Mouse (Mus musculus) stomach, embryonic 16.5 days (tissue): ENCODE results near the gene Gsdmc3. TPM values are rescaled to one million over a fixed set of nuclear protein-coding genes. Genes with fewer than 3 reads are reported as not detected.
"Not testable (repeated sequence)": the region's sequence is repeated elsewhere in the genome, so short reads cannot be mapped to it uniquely, and the experiment has no call there.

Experiments
- ATAC-seq: fragments of 200-750 bp; cut with Nextera tagmentation; 2 replicates; pipeline ENCODE4 v1.8.0; 2017; ENCODE audit warnings: moderate number of reproducible peaks, moderate TSS enrichment; ENCODE audit not compliant: insufficient read depth, low FRiP score
- H3K27ac ChIP-seq: fragments of 300-500 bp; sonication (generic); 2 replicates; pipeline ENCODE4 v1.5.1; 2014; ENCODE audit warnings: low read length
- H3K27me3 ChIP-seq: fragments of 300-500 bp; sonication (generic); 2 replicates; pipeline ENCODE4 v1.6.1; 2014; ENCODE audit warnings: low read length, control low read depth, mixed read lengths; ENCODE audit not compliant: control insufficient read depth, insufficient read depth
- H3K36me3 ChIP-seq: fragments of 300-500 bp; sonication (generic); 2 replicates; pipeline ENCODE4 v1.6.1; 2014; ENCODE audit warnings: low read length; ENCODE audit not compliant: control insufficient read depth, insufficient read depth
- H3K4me1 ChIP-seq: fragments of 300-500 bp; sonication (generic); 2 replicates; pipeline ENCODE4 v1.6.1; 2014; ENCODE audit warnings: low read length, control low read depth, mixed read lengths; ENCODE audit not compliant: control insufficient read depth, insufficient read depth
- H3K4me2 ChIP-seq: fragments of 300-500 bp; sonication (generic); 2 replicates; pipeline ENCODE4 v1.6.1; 2014; ENCODE audit warnings: low read depth, low read length, mixed read lengths
- H3K4me3 ChIP-seq: fragments of 300-500 bp; sonication (generic); replicated peaks from 2 replicates; pipeline ENCODE4 v1.5.1; 2014; ENCODE audit warnings: mild to moderate bottlenecking, low read length
- H3K9ac ChIP-seq: fragments of 300-500 bp; sonication (generic); 2 replicates; pipeline ENCODE4 v1.6.1; 2014; ENCODE audit warnings: low read length
- H3K9me3 ChIP-seq: fragments of 300-500 bp; sonication (generic); replicated peaks from 2 replicates; pipeline ENCODE4 v1.6.1; 2016; ENCODE audit warnings: low read length, control low read depth; ENCODE audit not compliant: control insufficient read depth
- WGBS: fragments of 180-500 bp; shearing (Covaris S2); extraction: QIAGEN DNeasy Blood & Tissue Kit; methylation state at CpG from one replicate; pipeline ENCODE4 v1.1.7; 2014; 5-methylcytosine and 5-hydroxymethylcytosine counted together
- polyA plus RNA-seq: library from polyadenylated mRNA; unstranded; fragments of >200 nt; fragmentation: Nextera tagmentation; extraction: Ambion mirVana; gene quantifications from 2 replicates; pipeline ENCODE4 v1.2.1, GENCODE M21; 2015

The Gsdmc3 gene
- polyA plus RNA-seq, result 9.0 and 13.6 TPM in 2 replicates

DNA sequence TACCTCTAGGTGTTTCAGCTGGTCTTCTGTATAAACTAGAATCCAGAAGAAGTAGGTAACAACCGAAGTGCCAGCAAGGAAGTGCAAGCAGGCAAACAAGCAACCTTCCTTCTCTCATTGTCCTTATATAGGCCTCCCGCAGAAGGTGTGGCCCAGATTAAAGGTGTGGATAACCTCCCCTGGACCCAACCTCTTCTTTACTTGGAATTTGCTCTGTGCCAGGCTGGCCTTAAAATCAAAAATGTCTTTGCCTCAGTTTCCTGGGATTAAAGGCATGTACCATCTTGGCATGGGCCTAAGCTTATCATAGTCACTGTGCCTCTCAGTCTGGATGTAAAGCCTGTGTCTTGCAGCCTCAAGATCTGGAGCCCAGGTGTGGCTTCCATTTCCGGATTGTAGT is at the start of gene Gsdmc3:
TSS of gene Gsdmc3 (minus strand) at position 101 of the 400 bp plus-strand sequence.
- ATAC-seq, result not testable (repeated sequence)

DNA sequence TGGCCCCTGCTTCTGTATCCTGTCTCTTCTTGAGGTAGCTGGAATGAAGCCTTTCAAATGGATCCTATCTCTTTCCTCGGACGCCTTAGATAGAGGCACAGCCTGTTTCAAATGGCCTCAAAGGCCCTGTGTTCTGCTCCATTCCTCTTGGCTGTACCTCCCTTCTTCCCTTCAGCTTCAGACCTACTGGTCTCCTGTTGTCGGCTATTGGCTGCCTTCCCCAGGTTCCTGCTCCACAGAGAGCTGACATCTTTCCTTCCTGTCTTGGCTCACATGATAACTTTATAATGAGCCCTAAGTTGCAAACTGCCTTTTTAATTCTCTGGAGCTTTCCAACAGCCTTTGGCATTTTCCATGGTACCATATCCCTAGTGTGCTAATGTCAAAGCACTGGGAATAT is 47.8 kb upstream of the Gsdmc3 start:
- ATAC-seq, result no peak
- H3K36me3 ChIP-seq, result peaks cover 7% of the 10 kb centered on the region; the same call in 1 of the 2 replicates
- no peak overlapping the region for H3K27ac ChIP-seq
- H3K4me1 ChIP-seq, result no peaks in the 10 kb centered on the region
- no peak overlapping the region for H3K9ac ChIP-seq
- H3K4me3 ChIP-seq, result no peak overlapping the region
- no peaks in the 10 kb centered on the region for H3K27me3 ChIP-seq
- H3K9me3 ChIP-seq, result no peaks in the 10 kb centered on the region
- H3K4me2 ChIP-seq, result no peak overlapping the region
- 84% methylated on average over 3 of the region's 3 CpGs for WGBS

More for the DNA sequence above, at the start of gene Gsdmc3:
- not testable (repeated sequence) for H3K27ac ChIP-seq, H3K4me1 ChIP-seq, H3K9ac ChIP-seq, H3K36me3 ChIP-seq, H3K27me3 ChIP-seq, H3K4me3 ChIP-seq, H3K9me3 ChIP-seq, H3K4me2 ChIP-seq
- WGBS, result 87% methylated on average over 1 of the region's 3 CpGs

GRCm38 (mm10) chr15:63924484-63924883 is 46.1 kb upstream of the Gsdmc3 start:
- 82% methylated on average over 1 of the region's 1 CpGs for WGBS
- ATAC-seq, result no peak
- H3K36me3 ChIP-seq, result no peaks in the 10 kb centered on the region

GRCm38 (mm10) chr15:63921618-63922017 is 43.3 kb upstream of the Gsdmc3 start:
- not testable (repeated sequence) for H3K27ac ChIP-seq, H3K36me3 ChIP-seq, H3K4me2 ChIP-seq, ATAC-seq, H3K4me3 ChIP-seq, H3K4me1 ChIP-seq, H3K9me3 ChIP-seq, H3K9ac ChIP-seq, H3K27me3 ChIP-seq
- 44% methylated on average over 2 of the region's 5 CpGs for WGBS

More at GRCm38 (mm10) chr15:63924484-63924883, 46.1 kb upstream of the Gsdmc3 start:
- Histone ChIP-seq H3K9me3 (no peaks in the 10 kb centered on the region), H3K27ac (no peak overlapping the region), H3K4me3 (no peak overlapping the region), H3K9ac (no peak overlapping the region), H3K27me3 (no peaks in the 10 kb centered on the region), H3K4me2 (no peak overlapping the region), H3K4me1 (no peaks in the 10 kb centered on the region)

- not testable (repeated sequence) for H3K9ac ChIP-seq, H3K9me3 ChIP-seq, ATAC-seq, H3K27me3 ChIP-seq, H3K36me3 ChIP-seq, H3K4me2 ChIP-seq, H3K4me3 ChIP-seq, H3K4me1 ChIP-seq, H3K27ac ChIP-seq
- WGBS, result 72% methylated on average over 1 of the region's 2 CpGs
Observed at GRCm38 (mm10) chr15:63919728-63920127, 41.4 kb upstream of the Gsdmc3 start.

DNA sequence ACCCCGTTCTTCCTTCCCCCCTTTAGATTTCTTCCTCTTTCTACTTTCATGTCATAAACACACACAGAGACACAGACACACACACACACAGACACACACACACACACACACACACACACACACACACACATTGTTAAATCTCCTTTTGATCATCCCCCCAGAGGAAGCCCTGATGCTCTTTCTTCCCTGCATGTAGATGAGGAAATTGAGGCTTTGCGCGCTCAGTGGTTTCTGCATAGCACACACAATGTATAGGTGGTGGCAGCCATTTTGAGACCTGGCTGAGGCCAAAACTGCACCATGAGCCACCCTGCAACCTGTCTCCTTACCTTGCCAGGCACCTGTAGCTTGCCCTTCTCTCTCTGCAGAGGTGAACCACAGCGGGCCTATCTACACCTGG is 38.2 kb upstream of the Gsdmc3 start:
- not testable (repeated sequence) for H3K4me1 ChIP-seq, ATAC-seq, H3K27me3 ChIP-seq, H3K9me3 ChIP-seq, H3K4me2 ChIP-seq, H3K27ac ChIP-seq, H3K36me3 ChIP-seq, H3K9ac ChIP-seq, H3K4me3 ChIP-seq
- 85% methylated on average over 3 of the region's 4 CpGs for WGBS

DNA sequence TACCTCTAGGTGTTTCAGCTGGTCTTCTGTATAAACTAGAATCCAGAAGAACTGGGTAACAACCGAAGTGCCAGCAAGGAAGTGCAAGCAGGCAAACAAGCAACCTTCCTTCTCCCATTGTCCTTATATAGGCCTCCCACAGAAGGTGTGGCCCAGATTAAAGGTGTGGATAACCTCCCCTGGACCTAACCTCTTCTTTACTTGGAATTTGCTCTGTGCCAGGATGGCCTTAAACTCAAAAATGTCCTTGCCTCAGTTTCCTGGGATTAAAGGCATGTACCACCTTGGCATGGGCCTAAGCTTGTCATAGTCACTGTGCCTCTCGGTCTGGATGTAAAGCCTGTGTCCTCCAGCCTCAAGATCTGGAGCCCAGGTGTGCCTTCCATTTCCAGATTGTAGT is 33.8 kb upstream of the Gsdmc3 start, which contains the start of gene Gsdmc4:
TSS of gene Gsdmc4 (minus strand) at position 101 of the 400 bp plus-strand sequence.
- not testable (repeated sequence) for H3K4me3 ChIP-seq, H3K4me2 ChIP-seq, H3K27me3 ChIP-seq, H3K9ac ChIP-seq, H3K27ac ChIP-seq, H3K36me3 ChIP-seq, ATAC-seq, H3K4me1 ChIP-seq, H3K9me3 ChIP-seq
- 74% methylated on average over 2 of the region's 2 CpGs for WGBS

GRCm38 (mm10) chr15:63909896-63910295 is 31.5 kb upstream of the Gsdmc3 start:
- H3K4me1 ChIP-seq, H3K9ac ChIP-seq, H3K4me2 ChIP-seq, H3K36me3 ChIP-seq, ATAC-seq, H3K27ac ChIP-seq, H3K4me3 ChIP-seq, H3K27me3 ChIP-seq, H3K9me3 ChIP-seq: not testable (repeated sequence)

DNA sequence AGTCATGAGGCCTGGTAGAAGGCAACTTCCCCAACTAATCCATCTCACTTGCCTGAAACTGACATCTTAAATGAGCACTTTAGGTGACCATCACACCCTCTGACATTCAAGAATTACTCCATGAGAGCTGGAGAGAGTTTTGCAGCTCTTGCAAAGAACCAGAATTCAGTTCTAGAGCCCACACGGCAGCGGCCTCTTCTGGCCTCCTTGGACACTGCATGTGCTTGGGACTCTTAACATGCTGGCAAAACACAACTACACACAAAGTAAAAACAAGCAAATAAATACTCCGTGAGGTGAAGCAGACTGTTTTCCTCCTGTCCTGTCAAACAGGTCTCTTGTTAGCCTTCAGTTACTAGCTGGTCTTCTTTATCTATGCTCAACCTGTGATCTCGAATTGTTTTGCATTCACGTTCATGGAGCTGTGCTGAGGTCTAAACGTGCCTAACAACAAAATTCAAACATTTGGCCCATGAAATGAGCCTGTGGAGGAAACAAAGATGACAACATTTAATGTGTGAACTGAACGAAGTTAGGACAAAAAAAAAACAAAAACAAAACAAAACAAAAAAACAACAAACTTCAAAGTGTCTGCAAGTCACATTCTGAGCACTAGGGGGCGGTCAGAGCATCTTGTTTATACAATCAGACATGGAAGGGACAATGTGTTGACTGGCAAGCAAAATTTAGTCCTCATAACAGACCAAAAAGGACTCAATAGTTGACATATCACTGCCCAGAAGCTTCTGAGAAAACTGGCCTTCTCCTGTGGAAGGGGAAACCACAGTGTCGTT is 17.4 kb upstream of the Gsdmc3 start:
- not testable (repeated sequence) for ATAC-seq, H3K4me1 ChIP-seq, H3K27me3 ChIP-seq, H3K4me3 ChIP-seq, H3K9me3 ChIP-seq, H3K27ac ChIP-seq, H3K9ac ChIP-seq, H3K36me3 ChIP-seq, H3K4me2 ChIP-seq
- 32% methylated on average over 9 of the region's 9 CpGs for WGBS
